ENCODE assay signal across 8 mouse cellular contexts in the genomic region with DNA sequence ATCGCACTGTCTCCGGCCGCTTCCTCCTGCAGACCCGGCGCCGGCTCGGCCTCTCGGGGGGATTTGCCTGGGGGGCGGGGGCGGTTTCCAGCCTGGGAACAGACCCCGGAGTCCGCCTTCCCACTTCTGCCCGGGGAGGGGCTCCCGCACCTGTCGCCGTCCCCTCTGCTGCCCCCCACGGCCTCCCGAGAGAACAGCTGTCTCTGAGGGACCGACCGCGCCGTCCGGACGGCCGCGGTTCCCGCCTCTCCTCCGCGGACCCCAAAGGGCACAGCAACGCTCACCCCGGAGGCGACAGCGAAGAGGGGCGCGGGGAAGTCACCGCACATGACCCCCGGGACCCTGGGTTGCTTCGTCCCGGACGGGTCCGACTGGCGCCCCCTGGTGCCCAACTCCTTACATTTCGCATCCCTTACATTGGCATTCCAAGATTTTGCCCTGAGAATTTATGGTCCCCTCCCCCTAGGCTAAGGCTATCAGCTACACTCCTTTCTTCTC. TPM values are rescaled to one million over a fixed set of nuclear protein-coding genes. Genes with fewer than 3 reads are reported as not detected.
DNase-seq lines count a peak whose midpoint lies in the region; ATAC-seq and TF ChIP-seq lines count a peak whose summit lies in the region.

No protein-coding gene starts in this region.

- peak overlapping the region; percentile 96 for H3K27ac ChIP-seq in intestine, embryonic 16.5 days (ENCODE audit: low read length)
- H3K27ac ChIP-seq in liver, embryonic 13.5 days: no peak overlapping the region
- no peak overlapping the region for H3K27ac ChIP-seq in testis, adult 2 months (ENCODE audit: control insufficient read depth, insufficient read depth, low read depth, low read length)

- peak overlapping the region; percentile 66 for H3K4me3 ChIP-seq in intestine, embryonic 16.5 days (ENCODE audit: low read length)
- H3K4me3 ChIP-seq in liver, embryonic 13.5 days (replicated peaks): peak overlapping the region; percentile 66
- peak overlapping the region; percentile 62 for H3K4me3 ChIP-seq in myocyte
- H3K4me3 ChIP-seq in testis, adult 2 months (ENCODE audit: control insufficient read depth, low read depth, low read length): peak overlapping the region; percentile 87

- TF ChIP-seq POLR2A in myocyte (IDR thresholded peaks at IDR 0.05; ENCODE audit: insufficient read length, low read depth): peak; percentile 29
- TF ChIP-seq POLR2A in testis, adult 2 months (IDR thresholded peaks at IDR 0.05; ENCODE audit: control insufficient read depth, low read depth, low read length): no peak

- peak overlapping the region; percentile 91 for H3K4me2 ChIP-seq in intestine, embryonic 16.5 days (ENCODE audit: low read depth, low read length)
- peak overlapping the region; percentile 91 for H3K4me2 ChIP-seq in liver, embryonic 13.5 days
- peak overlapping the region; percentile 86 for H3K4me2 ChIP-seq in myocyte (ENCODE audit: low read depth)

- H3K9ac ChIP-seq in intestine, embryonic 16.5 days (ENCODE audit: low read depth, low read length): peak overlapping the region; percentile 84
- H3K9ac ChIP-seq in liver, embryonic 13.5 days: peak overlapping the region; percentile 58

- peak; percentile 58; the same call in 1 of the 2 replicates for TF ChIP-seq CTCF in testis, adult 2 months (IDR thresholded peaks at IDR 0.05; ENCODE audit: control insufficient read depth, insufficient read depth, insufficient replicate concordance, low read depth, low read length)

- ATAC-seq in common myeloid progenitor, adult 5-6 weeks (replicated peaks; ENCODE audit: low read depth, poor library complexity, severe bottlenecking): peak; percentile 53
- ATAC-seq in intestine, embryonic 16.5 days: peak; percentile 0; the same call in 1 of the 2 replicates
- no peak for ATAC-seq in liver, embryonic 13.5 days (ENCODE audit: low read depth)

- peak overlapping the region; percentile 11 for H3ac ChIP-seq in myocyte (ENCODE audit: control insufficient read depth, insufficient read length)

- H3K27me3 ChIP-seq in intestine, embryonic 16.5 days (replicated peaks; ENCODE audit: control insufficient read depth, insufficient read depth, low read length): peaks cover 4% of the 10 kb centered on the region; the same call in 1 of the 2 replicates
- H3K27me3 ChIP-seq in liver, embryonic 13.5 days: peaks cover 83% of the 10 kb centered on the region
- H3K27me3 ChIP-seq in myocyte (ENCODE audit: control insufficient read depth, insufficient read depth, insufficient read length): no peaks in the 10 kb centered on the region
- H3K27me3 ChIP-seq in testis, adult 2 months (ENCODE audit: control insufficient read depth, insufficient read depth, low read length): no peaks in the 10 kb centered on the region; the same call in 1 of the 2 replicates

- H3K9me3 ChIP-seq in intestine, embryonic 16.5 days (ENCODE audit: control insufficient read depth, low read length): no peaks in the 10 kb centered on the region
- H3K9me3 ChIP-seq in liver, embryonic 13.5 days (replicated peaks): no peaks in the 10 kb centered on the region

- H3K36me3 ChIP-seq in intestine, embryonic 16.5 days (ENCODE audit: control insufficient read depth, insufficient read depth, low read length): no peaks in the 10 kb centered on the region
- H3K36me3 ChIP-seq in liver, embryonic 13.5 days: no peaks in the 10 kb centered on the region
- no peaks in the 10 kb centered on the region for H3K36me3 ChIP-seq in myocyte (ENCODE audit: control insufficient read depth, insufficient read depth)
- no peaks in the 10 kb centered on the region for H3K36me3 ChIP-seq in testis, adult 2 months (ENCODE audit: control insufficient read depth, insufficient read depth, low read length)

- peaks cover 8% of the 10 kb centered on the region; the same call in 1 of the 2 replicates for H3K4me1 ChIP-seq in intestine, embryonic 16.5 days (ENCODE audit: control insufficient read depth, insufficient read depth, low read length)
- peaks cover 40% of the 10 kb centered on the region for H3K4me1 ChIP-seq in liver, embryonic 13.5 days (replicated peaks)
- H3K4me1 ChIP-seq in testis, adult 2 months (ENCODE audit: control insufficient read depth, insufficient read depth, low read length): peaks cover 12% of the 10 kb centered on the region

- WGBS in intestine, embryonic 16.5 days: under 1% methylated on average over 43 of the region's 43 CpGs
- under 1% methylated on average over 40 of the region's 43 CpGs for WGBS in liver, embryonic 13.5 days (ENCODE audit: insufficient replicate concordance)

- H3K79me2 ChIP-seq in myocyte (ENCODE audit: control insufficient read depth, insufficient read depth): peaks cover 3% of the 10 kb centered on the region

- peak; percentile 49 for DNase-seq in urinary bladder, adult 2 months (ENCODE audit: low spot score)
- DNase-seq in urinary bladder, postnatal 10 days (ENCODE audit: low spot score): no peak
- DNase-seq in gastrocnemius, postnatal 4 days (ENCODE audit: low spot score in 2 of 2): peak; percentile 48 to 69
- DNase-seq in liver, embryonic 13.5 days: peak; percentile 27

TF ChIP-seq in myocyte, 11 proteins besides CTCF, POLR2A, EP300 and RAD21:
- TF ChIP-seq SRF (IDR thresholded peaks at IDR 0.05; ENCODE audit: control insufficient read depth, insufficient read length, low read depth): no peak
- TF ChIP-seq MYOG (IDR thresholded peaks at IDR 0.05; ENCODE audit: control insufficient read depth in 1 of 3, insufficient read depth in 1 of 3, insufficient read length in 2 of 3, low read depth in 2 of 3): peak; percentile 39 to 96 (median 95)
- TF ChIP-seq POLR2AphosphoS2 (IDR thresholded peaks at IDR 0.05; ENCODE audit: insufficient read length, low read depth): no peak
- TF ChIP-seq TCF3 (IDR thresholded peaks at IDR 0.05; ENCODE audit: insufficient read length, low read depth): peak; percentile 26
- no peak for TF ChIP-seq REST (IDR thresholded peaks at IDR 0.05; ENCODE audit: insufficient read depth, insufficient read length)
- no peak for TF ChIP-seq MAX (IDR thresholded peaks at IDR 0.05; ENCODE audit: low read depth)
- TF ChIP-seq E2F4 (IDR thresholded peaks at IDR 0.05; ENCODE audit: insufficient read depth): no peak
- TF ChIP-seq USF1 (IDR thresholded peaks at IDR 0.05; ENCODE audit: low read depth): no peak
- TF ChIP-seq TCF12 (IDR thresholded peaks at IDR 0.05; ENCODE audit: insufficient read depth, poor library complexity, severe bottlenecking): peak; percentile 35
- TF ChIP-seq CEBPB (IDR thresholded peaks at IDR 0.05; ENCODE audit: insufficient read depth, poor library complexity, severe bottlenecking): no peak
- TF ChIP-seq MYOD1 (IDR thresholded peaks at IDR 0.05; ENCODE audit: control insufficient read depth in 1 of 3, insufficient read length in 2 of 3, low read depth in 2 of 3): peak in 2 of 3 experiments; percentile 93 to 94

RNA-seq across cellular contexts. Expression of gene Erbb3, which starts 0.8 kb away (rescaled TPM):
- polyA plus RNA-seq in urinary bladder, adult 2 months (2012; rRNA removed): 25.1 and 27.0 TPM in 2 replicates
- 1.0 and 1.8 TPM in 2 replicates for total RNA-seq in common myeloid progenitor, adult 5-6 weeks (2017)
- total RNA-seq in gastrocnemius, postnatal 4 days (2021): 10 to 100 TPM; 18.0 to 19.0 TPM
- 29.6 and 34.9 TPM in 2 replicates for polyA plus RNA-seq in intestine, embryonic 16.5 days (2015; fragmentation: Nextera tagmentation; extraction: Ambion mirVana)
- polyA plus RNA-seq in liver, embryonic 13.5 days (2015; fragmentation: Nextera tagmentation; extraction: Ambion mirVana): 1.2 and 1.9 TPM in 2 replicates
- polyA plus RNA-seq in myocyte (2012; fragmentation: generic; extraction: Trizol): 23.3 TPM
- polyA plus RNA-seq in testis, adult 2 months (2012; rRNA removed): 0.77 and 2.1 TPM in 2 replicates

RNA-seq across cellular contexts. Expression of gene Pa2g4, which starts 24.5 kb away (rescaled TPM):
- polyA plus RNA-seq in urinary bladder, adult 2 months (2012; rRNA removed): 74.1 and 75.9 TPM in 2 replicates
- total RNA-seq in common myeloid progenitor, adult 5-6 weeks (2017): 385 and 532 TPM in 2 replicates
- total RNA-seq in gastrocnemius, postnatal 4 days (2021): 10 to 100 TPM; 84.8 to 91.4 TPM
- 171 and 196 TPM in 2 replicates for polyA plus RNA-seq in intestine, embryonic 16.5 days (2015; fragmentation: Nextera tagmentation; extraction: Ambion mirVana)
- polyA plus RNA-seq in liver, embryonic 13.5 days (2015; fragmentation: Nextera tagmentation; extraction: Ambion mirVana): 207 and 228 TPM in 2 replicates
- 127 TPM for polyA plus RNA-seq in myocyte (2012; fragmentation: generic; extraction: Trizol)
- 31.7 and 36.5 TPM in 2 replicates for polyA plus RNA-seq in testis, adult 2 months (2012; rRNA removed)

RNA-seq across cellular contexts. Expression of gene Rps26, which starts 36.3 kb away (rescaled TPM):
- 1,064 and 1,154 TPM in 2 replicates for polyA plus RNA-seq in urinary bladder, adult 2 months (2012; rRNA removed)
- 1,052 and 1,471 TPM in 2 replicates for total RNA-seq in common myeloid progenitor, adult 5-6 weeks (2017)
- 100 to 1,000 TPM; 757 to 856 TPM for total RNA-seq in gastrocnemius, postnatal 4 days (2021)
- polyA plus RNA-seq in intestine, embryonic 16.5 days (2015; fragmentation: Nextera tagmentation; extraction: Ambion mirVana): 580 and 624 TPM in 2 replicates
- 486 and 551 TPM in 2 replicates for polyA plus RNA-seq in liver, embryonic 13.5 days (2015; fragmentation: Nextera tagmentation; extraction: Ambion mirVana)
- 1,658 TPM for polyA plus RNA-seq in myocyte (2012; fragmentation: generic; extraction: Trizol)
- 296 and 407 TPM in 2 replicates for polyA plus RNA-seq in testis, adult 2 months (2012; rRNA removed)

RNA-seq across cellular contexts. Expression of gene Rpl41, which starts 41.1 kb away (rescaled TPM):
- polyA plus RNA-seq in urinary bladder, adult 2 months (2012; rRNA removed): 2,645 and 3,313 TPM in 2 replicates
- 3,010 and 3,037 TPM in 2 replicates for total RNA-seq in common myeloid progenitor, adult 5-6 weeks (2017)
- total RNA-seq in gastrocnemius, postnatal 4 days (2021): 1,000 to 10,000 TPM; 2,741 to 3,076 TPM
- polyA plus RNA-seq in intestine, embryonic 16.5 days (2015; fragmentation: Nextera tagmentation; extraction: Ambion mirVana): 3,191 and 3,364 TPM in 2 replicates
- polyA plus RNA-seq in liver, embryonic 13.5 days (2015; fragmentation: Nextera tagmentation; extraction: Ambion mirVana): 2,776 and 3,150 TPM in 2 replicates
- polyA plus RNA-seq in myocyte (2012; fragmentation: generic; extraction: Trizol): 12,553 TPM
- 1,504 and 1,952 TPM in 2 replicates for polyA plus RNA-seq in testis, adult 2 months (2012; rRNA removed)

RNA-seq across cellular contexts. Expression of gene Zc3h10, which starts 42.7 kb away (rescaled TPM):
- 12.5 TPM in 2 replicates for polyA plus RNA-seq in urinary bladder, adult 2 months (2012; rRNA removed)
- 8.6 and 10.6 TPM in 2 replicates for total RNA-seq in common myeloid progenitor, adult 5-6 weeks (2017)
- total RNA-seq in gastrocnemius, postnatal 4 days (2021): 1 to 10 TPM; 6.7 to 9.9 TPM
- polyA plus RNA-seq in intestine, embryonic 16.5 days (2015; fragmentation: Nextera tagmentation; extraction: Ambion mirVana): 13.3 and 13.6 TPM in 2 replicates
- 6.2 and 7.1 TPM in 2 replicates for polyA plus RNA-seq in liver, embryonic 13.5 days (2015; fragmentation: Nextera tagmentation; extraction: Ambion mirVana)
- 13.8 TPM for polyA plus RNA-seq in myocyte (2012; fragmentation: generic; extraction: Trizol)
- polyA plus RNA-seq in testis, adult 2 months (2012; rRNA removed): 29.9 and 33.9 TPM in 2 replicates
